Mouse (Mus musculus): ENCODE measurements around the gene B4galnt4.

DNA sequence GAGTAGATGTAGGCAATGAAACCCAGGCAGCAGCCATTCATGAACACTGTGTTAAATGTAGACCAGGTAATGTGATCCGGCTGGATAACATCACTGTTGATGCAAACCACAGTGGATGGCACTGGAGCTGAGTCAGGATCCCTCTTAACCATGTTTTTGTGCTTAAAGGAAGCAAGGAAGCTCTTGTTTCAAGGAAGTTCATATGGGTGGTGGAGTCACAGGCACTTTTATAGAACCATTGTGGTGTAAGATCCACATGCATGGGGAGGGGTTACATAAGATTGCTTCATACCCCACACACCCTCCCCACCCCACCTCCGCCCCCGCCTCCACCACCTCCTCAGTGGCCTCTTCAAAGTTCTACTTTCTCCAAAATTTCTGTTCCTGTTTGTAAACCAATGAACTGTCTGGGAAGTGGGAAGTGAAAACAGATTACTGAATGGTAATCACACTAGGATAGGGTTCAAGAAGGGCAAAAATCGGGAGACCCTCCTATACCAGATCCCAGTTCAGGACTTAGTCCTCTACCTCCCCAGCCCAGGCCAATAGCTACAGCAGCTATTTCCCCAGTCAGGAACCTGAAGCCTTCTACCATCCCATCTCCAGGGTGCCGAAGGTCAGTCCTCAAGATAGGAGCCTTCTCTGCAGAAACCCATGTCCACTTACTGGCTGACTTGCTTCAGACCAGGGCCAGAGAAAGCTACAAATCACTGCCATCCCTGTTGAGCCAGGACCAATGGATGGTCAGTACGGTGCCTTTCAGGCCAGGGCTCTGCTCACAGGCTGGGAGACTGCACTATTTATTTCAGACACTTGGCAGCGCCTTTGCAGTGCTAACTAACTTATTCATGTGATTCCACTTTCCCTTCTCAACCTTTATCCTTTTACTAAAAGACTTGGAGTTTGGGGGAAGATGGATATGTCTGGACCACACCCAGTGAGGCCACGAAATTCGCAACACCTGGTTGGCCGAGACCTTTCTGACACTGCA, 43.9 kb upstream of the B4galnt4 start:
- TF ChIP-seq CTCF (IDR thresholded peaks at IDR 0.05; ENCODE audit: low read depth, low read length) (no peak), POLR2A (IDR thresholded peaks at IDR 0.05; ENCODE audit: insufficient read depth, low read length) (no peak), EP300 (IDR thresholded peaks at IDR 0.05; ENCODE audit: insufficient read depth, low read depth, low read length) (no peak)

Measured in ES-Bruce4 (cell line).